Mouse (Mus musculus) hindbrain, postnatal 0 days (tissue): ENCODE data around the gene Rasa2. TPM values are rescaled to one million over a fixed set of nuclear protein-coding genes. Genes with fewer than 3 reads are reported as not detected.

Source experiments
- ATAC-seq: fragments of 200-750 bp; cut with Nextera tagmentation; 2 replicates; pipeline ENCODE4 v1.8.0; 2017; ENCODE audit warnings: mild to moderate bottlenecking, moderate TSS enrichment, moderate library complexity
- DNase-seq: peaks from one replicate; pipeline ENCODE4 v3.0.0-alpha.2; 2015; ENCODE audit warnings: low spot score
- H3K27ac ChIP-seq: fragments of 300-500 bp; sonication (generic); 2 replicates; pipeline ENCODE4 v1.5.1; 2014; ENCODE audit warnings: mild to moderate bottlenecking
- H3K27me3 ChIP-seq: fragments of 300-500 bp; sonication (generic); 2 replicates; pipeline ENCODE4 v1.6.1; 2014; ENCODE audit warnings: low read length, mixed read lengths; ENCODE audit not compliant: insufficient read depth
- H3K36me3 ChIP-seq: fragments of 300-500 bp; sonication (generic); 2 replicates; pipeline ENCODE4 v1.6.1; 2014; ENCODE audit warnings: low read length, mixed read lengths; ENCODE audit not compliant: insufficient read depth
- H3K4me1 ChIP-seq: fragments of 300-500 bp; sonication (generic); 2 replicates; pipeline ENCODE4 v1.6.1; 2014; ENCODE audit warnings: antibody characterized with exemption, low read length, mixed read lengths; ENCODE audit not compliant: insufficient read depth
- H3K4me2 ChIP-seq: fragments of 300-500 bp; sonication (generic); 2 replicates; pipeline ENCODE4 v1.6.1; 2014; ENCODE audit warnings: low read depth, mild to moderate bottlenecking, low read length, moderate library complexity, mixed read lengths
- H3K4me3 ChIP-seq: fragments of 300-500 bp; sonication (generic); 2 replicates; pipeline ENCODE4 v1.5.1; 2014; ENCODE audit warnings: low read length
- H3K9ac ChIP-seq: fragments of 300-500 bp; sonication (generic); replicated peaks from 2 replicates; pipeline ENCODE4 v1.6.1; 2014; ENCODE audit warnings: mild to moderate bottlenecking, low read length, moderate library complexity, mixed read lengths
- H3K9me3 ChIP-seq: fragments of 300-500 bp; sonication (generic); 2 replicates; pipeline ENCODE4 v1.6.1; 2016; ENCODE audit warnings: low read length, mixed read lengths
- CTCF ChIP-seq: IDR thresholded peaks from 2 replicates; pipeline ENCODE4 v1.5.1; 2016; ENCODE audit warnings: antibody characterized with exemption, control low read depth, low read depth
- WGBS: fragments of 180-500 bp; shearing (Covaris S2); extraction: QIAGEN DNeasy Blood & Tissue Kit; methylation state at CpG from one replicate; pipeline ENCODE4 v1.1.7; 2014; 5-methylcytosine and 5-hydroxymethylcytosine counted together
- polyA plus RNA-seq: library from polyadenylated mRNA; unstranded; fragments of >200 nt; fragmentation: Nextera tagmentation; extraction: Ambion mirVana; gene quantifications from 2 replicates; pipeline ENCODE4 v1.2.1, GENCODE M21; 2015
- total RNA-seq: library from RNA; depleted of rRNA; stranded (reverse); fragments of >200 nt; gene quantifications from 2 replicates; pipeline ENCODE4 v1.2.3, GENCODE M21; 2014; rRNA removed

The Rasa2 gene
- total and polyA plus RNA-seq, 2 experiments from 2014 or later: 12.0 to 12.9 TPM

GRCm38 (mm10) chr9:96505156-96505555 lies 126.3 kb downstream of the Rasa2 start:
- Histone ChIP-seq H3K9ac (no peak overlapping the region), H3K9me3 (no peaks in the 10 kb centered on the region), H3K27me3 (no peaks in the 10 kb centered on the region), H3K4me1 (0 out of 2 replicates have a peak, but pooled peaks cover 4% of the 10 kb centered on the region), H3K27ac (peak overlapping the region; percentile 65; the same call in 1 of the 2 replicates), H3K4me3 (no peak overlapping the region), H3K36me3 (no peaks in the 10 kb centered on the region), H3K4me2 (no peak overlapping the region)
- ATAC-seq (no peak), DNase-seq (no peak)
- WGBS: 92% methylated on average over 4 of the region's 4 CpGs
- TF ChIP-seq CTCF: no peak

- no peak overlapping the region for H3K27ac ChIP-seq
- H3K4me1 ChIP-seq: 0 out of 2 replicates have a peak, but pooled peaks cover 4% of the 10 kb centered on the region
- no peak overlapping the region for H3K4me2 ChIP-seq
- ATAC-seq (no peak), DNase-seq (no peak)
- H3K9me3 ChIP-seq: no peaks in the 10 kb centered on the region
- 83% methylated on average over 17 of the region's 17 CpGs for WGBS
- H3K9ac ChIP-seq: no peak overlapping the region
- TF ChIP-seq CTCF: no peak
- H3K36me3 ChIP-seq: no peaks in the 10 kb centered on the region
- no peak overlapping the region for H3K4me3 ChIP-seq
- H3K27me3 ChIP-seq: no peaks in the 10 kb centered on the region
Observed at GRCm38 (mm10) chr9:96504116-96504895, 127.1 kb downstream of the Rasa2 start.

GRCm38 (mm10) chr9:96502856-96503610 lies 128.4 kb downstream of the Rasa2 start:
- ATAC-seq (no peak), DNase-seq (peak; percentile 42)
- H3K4me1 ChIP-seq: 0 out of 2 replicates have a peak, but pooled peaks cover 4% of the 10 kb centered on the region
- no peak overlapping the region for H3K4me3 ChIP-seq
- 70% methylated on average over 6 of the region's 6 CpGs for WGBS
- no peak for TF ChIP-seq CTCF
- H3K9ac ChIP-seq: no peak overlapping the region
- no peaks in the 10 kb centered on the region for H3K36me3 ChIP-seq
- no peak overlapping the region for H3K4me2 ChIP-seq
- H3K27me3 ChIP-seq: no peaks in the 10 kb centered on the region
- no peak overlapping the region for H3K27ac ChIP-seq
- H3K9me3 ChIP-seq: no peaks in the 10 kb centered on the region

DNA sequence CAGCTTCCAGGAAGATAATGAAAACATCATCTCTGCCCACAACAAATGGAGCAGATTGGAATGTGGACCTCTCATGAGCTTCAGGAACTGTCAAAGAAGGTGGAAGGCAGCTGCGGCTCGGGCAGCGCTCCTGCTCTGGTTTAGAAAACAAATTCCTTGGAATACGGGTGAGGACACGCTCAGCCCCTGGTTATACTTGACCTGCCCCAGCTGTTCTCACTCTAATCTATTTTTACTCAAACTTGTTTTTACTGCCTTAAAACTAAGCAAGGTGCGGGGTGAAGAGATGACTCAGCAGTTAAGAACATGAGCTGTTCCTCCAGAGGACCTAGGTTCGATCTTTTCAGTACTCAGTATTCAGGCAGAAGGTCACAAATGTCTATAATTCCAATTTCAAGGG lies 130.2 kb downstream of the Rasa2 start:
- ATAC-seq (no peak), DNase-seq (no peak)
- H3K36me3 ChIP-seq: no peaks in the 10 kb centered on the region
- no peaks in the 10 kb centered on the region for H3K27me3 ChIP-seq
- 77% methylated on average over 7 of the region's 7 CpGs for WGBS
- no peak overlapping the region for H3K4me3 ChIP-seq
- no peak overlapping the region for H3K9ac ChIP-seq
- no peak for TF ChIP-seq CTCF
- H3K9me3 ChIP-seq: no peaks in the 10 kb centered on the region
- no peak overlapping the region for H3K27ac ChIP-seq
- H3K4me1 ChIP-seq: 0 out of 2 replicates have a peak, but pooled peaks cover 4% of the 10 kb centered on the region
- H3K4me2 ChIP-seq: no peak overlapping the region

GRCm38 (mm10) chr9:96493212-96493611 lies 138.2 kb downstream of the Rasa2 start:
- H3K4me1 ChIP-seq: no peaks in the 10 kb centered on the region
- DNase-seq: no peak
- H3K36me3 ChIP-seq: no peaks in the 10 kb centered on the region
- ATAC-seq: no peak
- TF ChIP-seq CTCF: no peak
- no peak overlapping the region for H3K4me2 ChIP-seq
- no peaks in the 10 kb centered on the region for H3K27me3 ChIP-seq
- H3K9me3 ChIP-seq: no peaks in the 10 kb centered on the region
- 31% methylated on average over 3 of the region's 3 CpGs for WGBS
- H3K9ac ChIP-seq: no peak overlapping the region
- no peak overlapping the region for H3K4me3 ChIP-seq
- H3K27ac ChIP-seq: no peak overlapping the region

DNA sequence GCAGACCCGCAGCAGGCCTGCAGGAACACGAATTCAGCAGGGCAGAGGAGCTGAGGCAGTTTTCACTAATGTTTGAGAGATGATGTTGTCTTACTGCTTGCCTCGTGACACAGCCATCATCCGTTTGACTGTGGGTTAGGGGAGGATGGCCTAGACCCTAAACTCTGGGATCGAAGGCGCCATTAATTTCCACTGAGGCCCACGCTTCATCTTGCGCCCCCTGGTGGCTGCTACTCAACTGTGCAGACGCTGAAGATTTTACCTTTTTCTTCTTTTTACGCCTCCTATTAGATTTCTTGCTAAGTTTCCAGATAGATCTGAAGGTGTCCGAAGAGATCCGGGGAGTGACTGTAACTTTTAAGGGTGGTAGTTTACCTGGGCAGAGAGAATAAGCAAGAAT lies 139.6 kb downstream of the Rasa2 start:
- no peaks in the 10 kb centered on the region for H3K4me1 ChIP-seq
- WGBS: 36% methylated on average over 12 of the region's 12 CpGs
- H3K4me3 ChIP-seq: no peak overlapping the region
- no peak for ATAC-seq
- H3K27ac ChIP-seq: no peak overlapping the region
- no peaks in the 10 kb centered on the region for H3K27me3 ChIP-seq
- no peak overlapping the region for H3K4me2 ChIP-seq
- no peaks in the 10 kb centered on the region for H3K9me3 ChIP-seq
- DNase-seq: peak; percentile 51
- peak; percentile 78 for TF ChIP-seq CTCF
- no peaks in the 10 kb centered on the region for H3K36me3 ChIP-seq
- no peak overlapping the region for H3K9ac ChIP-seq

Other genes starting within 250 kb of the Rasa2 start
- gene Rnf7, start 152.9 kb downstream of the Rasa2 start, total RNA-seq: 273 and 312 TPM in 2 replicates
- gene Rnf7, start 152.9 kb downstream of the Rasa2 start, polyA plus RNA-seq: 231 and 241 TPM in 2 replicates
- gene Gm28729, start 106.4 kb downstream of the Rasa2 start, total RNA-seq: 0.47 TPM in 1 of 2 replicates, not detected in the other
- 0.25 and 0.26 TPM in 2 replicates for gene Gm28729, start 106.4 kb downstream of the Rasa2 start, polyA plus RNA-seq
- 36.2 and 46.5 TPM in 2 replicates for gene Zbtb38, start 121.2 kb upstream of the Rasa2 start, total RNA-seq
- gene Zbtb38, start 121.2 kb upstream of the Rasa2 start, polyA plus RNA-seq: 36.6 and 38.7 TPM in 2 replicates